Mouse (Mus musculus) mesoderm, embryonic 11.5 days (tissue): ENCODE data around the gene Dlat.

Experiments used
- DNase-seq: peaks from one replicate; pipeline ENCODE4 v3.0.0-alpha.2; 2012; ENCODE audit warnings: low read depth, low spot score

Dlat gene

GRCm38 (mm10) chr9:50593544-50593943, 66.0 kb downstream of the Dlat start:
- peak; percentile 40 for DNase-seq

GRCm38 (mm10) chr9:50592955-50593354, 66.6 kb downstream of the Dlat start:
- no peak for DNase-seq

- DNase-seq, result no peak
These were observed 68.6 kb downstream of the Dlat start for GRCm38 (mm10) chr9:50590856-50591518.

- no peak for DNase-seq
These were observed 72.6 kb downstream of the Dlat start for GRCm38 (mm10) chr9:50586955-50587354.

GRCm38 (mm10) chr9:50585145-50585818, 74.3 kb downstream of the Dlat start:
- DNase-seq, result no peak
